Mouse (Mus musculus) left cerebral cortex, adult 18-20 months (tissue): ENCODE data around the gene Dab2. TPM values are rescaled to one million over a fixed set of nuclear protein-coding genes. Genes with fewer than 3 reads are reported as not detected.

Experiments
- DNase-seq, 2 experiments: peaks; one replicate each; pipeline ENCODE4 v3.0.0; 2021 to 2022; ENCODE audit warnings: low spot score in 2 of 2, mixed read lengths in 1 of 2
- total RNA-seq, 2 experiments: library from RNA; stranded (reverse); gene quantifications; 2 replicates each; pipeline ENCODE4 v1.2.3; 2021

Dab2 gene
- total RNA-seq, 2 experiments from 2014 or later = 10.8 to 11.2 TPM

- DNase-seq = no peak
These were observed 163.9 kb downstream of the Dab2 start for GRCm38 (mm10) chr15:6463361-6463923.

- DNase-seq = no peak
These were observed 167.4 kb downstream of the Dab2 start for GRCm38 (mm10) chr15:6466995-6467394.

- DNase-seq = no peak
These were observed 169.3 kb downstream of the Dab2 start for GRCm38 (mm10) chr15:6468845-6469244.

- no peak for DNase-seq
These were observed 169.8 kb downstream of the Dab2 start for GRCm38 (mm10) chr15:6469384-6469783.

- DNase-seq = no peak
These were observed 184.0 kb downstream of the Dab2 start for GRCm38 (mm10) chr15:6483561-6483960.

Other genes with a start within 250 kb of the Dab2 start
- not detected for gene C9, start 145.5 kb downstream of the Dab2 start, total RNA-seq
- gene Fyb, start 223.1 kb downstream of the Dab2 start, total RNA-seq = 10 to 100 TPM in 1 of 2 experiments, 1 to 10 TPM in 1; 5.9 to 12.9 TPM